Mouse (Mus musculus) liver, adult 2 months (tissue): ENCODE measurements at regions not wholly inside any gene's neighbourhood (a gene's known extent, or its start where the extent isn't known, plus 50 kb on each side); places are given as distances from the start of the nearest gene placed in this dataset.

Experiments
- DNase-seq: peaks from one replicate; pipeline ENCODE4 v3.0.0-alpha.2; 2011; ENCODE audit warnings: low read depth, low spot score; ENCODE audit errors: extremely low read depth
- H3K27ac ChIP-seq: fragments of 200-500 bp; replicated peaks from 2 replicates; pipeline ENCODE4 v1.5.1; 2012; ENCODE audit warnings: low read depth, mild to moderate bottlenecking, control low read depth, inconsistent platforms, low read length; ENCODE audit not compliant: insufficient read depth
- H3K27me3 ChIP-seq: fragments of 200-500 bp; 2 replicates; pipeline ENCODE4 v1.6.1; 2012; ENCODE audit warnings: mild to moderate bottlenecking, moderate library complexity, low read length, inconsistent platforms; ENCODE audit not compliant: control insufficient read depth, insufficient read depth
- H3K36me3 ChIP-seq: fragments of 200-500 bp; 2 replicates; pipeline ENCODE4 v1.6.1; 2012; ENCODE audit warnings: low read length, inconsistent platforms; ENCODE audit not compliant: control insufficient read depth, insufficient read depth
- H3K4me1 ChIP-seq: fragments of 200-500 bp; 2 replicates; pipeline ENCODE4 v1.6.1; 2011; ENCODE audit warnings: low read length; ENCODE audit not compliant: control insufficient read depth, insufficient read depth
- H3K4me3 ChIP-seq: fragments of 200-500 bp; 2 replicates; pipeline ENCODE4 v1.5.1; 2011; ENCODE audit warnings: low read depth, mild to moderate bottlenecking, control low read depth, low read length, moderate library complexity; ENCODE audit not compliant: insufficient read depth
- H3K79me2 ChIP-seq: fragments of 200-500 bp; 2 replicates; pipeline ENCODE4 v1.6.1; 2012; ENCODE audit warnings: inconsistent platforms, mild to moderate bottlenecking, low read length, moderate library complexity; ENCODE audit not compliant: control insufficient read depth, insufficient read depth
- H3K9ac ChIP-seq: fragments of 200-500 bp; 2 replicates; pipeline ENCODE4 v1.6.1; 2012; ENCODE audit warnings: low read depth, mild to moderate bottlenecking, control low read depth, inconsistent platforms, low read length
- CTCF ChIP-seq: fragments of 200-500 bp; IDR thresholded peaks from 2 replicates; pipeline ENCODE4 v1.5.1; 2011; ENCODE audit warnings: low read depth, low read length, control low read depth
- POLR2A ChIP-seq: fragments of 200-500 bp; IDR thresholded peaks from 2 replicates; pipeline ENCODE4 v1.6.1; 2011; ENCODE audit warnings: low read length, control low read depth; ENCODE audit not compliant: insufficient read depth; ENCODE audit errors: extremely low read depth
- WGBS: fragments of 180-500 bp; shearing (Covaris S2); methylation state at CpG from one replicate; pipeline ENCODE4 v1.1.7; 2018; 5-methylcytosine and 5-hydroxymethylcytosine counted together

DNA sequence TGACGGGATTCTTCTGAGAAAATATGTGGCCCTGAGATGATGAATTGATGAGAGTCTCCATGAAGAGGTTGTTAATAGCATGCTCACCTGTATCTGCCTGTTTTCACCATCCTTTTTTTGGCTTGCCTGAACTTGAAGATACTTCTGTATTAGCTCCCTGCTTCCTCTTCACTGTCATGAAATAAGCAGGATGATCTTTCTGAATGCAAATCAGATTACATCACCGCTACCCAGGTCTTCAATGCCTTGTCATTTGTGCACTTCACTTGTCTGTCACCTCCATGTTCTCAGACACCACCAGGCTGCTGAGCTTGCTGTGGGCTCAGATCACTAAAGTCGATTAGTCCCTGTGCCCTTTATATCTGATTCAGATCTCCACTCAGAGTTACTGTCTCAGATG, 146.2 kb upstream of the Nrp1 start:
- no peaks in the 10 kb centered on the region for H3K36me3 ChIP-seq
- H3K4me1 ChIP-seq, result peaks cover 6% of the 10 kb centered on the region
- H3K79me2 ChIP-seq, result no peaks in the 10 kb centered on the region
- H3K4me3 ChIP-seq, result no peak overlapping the region
- no peaks in the 10 kb centered on the region for H3K27me3 ChIP-seq
- no peak for DNase-seq
- no peak overlapping the region for H3K27ac ChIP-seq
- 88% methylated on average over 3 of the region's 3 CpGs for WGBS
- no peak overlapping the region for H3K9ac ChIP-seq
- TF ChIP-seq CTCF (no peak), POLR2A (no peak)

DNA sequence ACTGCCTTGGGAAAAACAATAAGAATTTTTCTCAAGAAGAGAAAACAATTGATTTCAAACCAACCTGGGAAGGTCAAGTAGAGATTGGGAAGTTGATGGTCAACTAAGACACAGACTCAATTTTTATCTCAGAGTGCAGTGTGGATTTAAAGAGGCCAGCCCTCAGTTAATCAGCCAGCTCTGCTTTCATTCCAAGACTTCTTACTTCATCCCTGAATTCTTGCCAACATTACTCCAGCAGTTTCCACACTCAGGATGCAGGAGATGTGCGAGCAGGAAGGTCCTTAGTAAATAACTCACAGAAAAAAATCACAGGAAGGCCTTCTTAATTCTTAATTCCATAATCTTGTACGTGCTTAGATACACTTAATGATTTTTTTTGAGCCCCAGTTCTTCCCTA, 144.1 kb upstream of the Nrp1 start:
- H3K4me1 ChIP-seq, result peaks cover 6% of the 10 kb centered on the region
- 44% methylated on average over 2 of the region's 2 CpGs for WGBS
- TF ChIP-seq POLR2A, result no peak
- no peak for TF ChIP-seq CTCF

DNA sequence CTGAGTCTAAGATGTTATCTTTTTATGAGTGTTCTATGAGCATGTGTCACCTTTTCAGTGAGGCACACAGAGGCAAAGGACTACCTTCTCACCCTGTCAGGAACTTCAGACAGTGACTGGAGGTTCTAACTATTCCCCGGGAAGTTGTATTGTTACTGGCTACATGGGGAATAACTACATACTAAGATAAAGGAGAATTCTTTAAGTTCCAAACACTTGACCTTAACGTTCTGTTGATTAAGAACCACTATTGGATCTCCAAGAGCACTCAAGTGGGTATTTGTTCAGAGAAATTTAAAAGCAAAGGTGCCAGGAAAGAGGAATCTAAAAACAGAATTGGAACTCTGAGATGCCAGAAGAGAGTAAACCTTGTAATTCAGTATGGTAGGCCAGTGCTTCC, 139.5 kb upstream of the Nrp1 start:
- Histone ChIP-seq H3K4me3 (no peak overlapping the region), H3K27ac (no peak overlapping the region), H3K4me1 (peaks cover 5% of the 10 kb centered on the region), H3K27me3 (no peaks in the 10 kb centered on the region), H3K36me3 (no peaks in the 10 kb centered on the region), H3K79me2 (no peaks in the 10 kb centered on the region), H3K9ac (no peak overlapping the region)
- DNase-seq, result no peak
- TF ChIP-seq CTCF, result no peak
- TF ChIP-seq POLR2A, result no peak
- 88% methylated on average over 2 of the region's 2 CpGs for WGBS

More for the DNA sequence above, 144.1 kb upstream of the Nrp1 start:
- Histone ChIP-seq H3K27me3 (no peaks in the 10 kb centered on the region), H3K79me2 (no peaks in the 10 kb centered on the region), H3K27ac (no peak overlapping the region), H3K4me3 (no peak overlapping the region), H3K36me3 (no peaks in the 10 kb centered on the region), H3K9ac (no peak overlapping the region)
- DNase-seq, result peak; percentile 16

DNA sequence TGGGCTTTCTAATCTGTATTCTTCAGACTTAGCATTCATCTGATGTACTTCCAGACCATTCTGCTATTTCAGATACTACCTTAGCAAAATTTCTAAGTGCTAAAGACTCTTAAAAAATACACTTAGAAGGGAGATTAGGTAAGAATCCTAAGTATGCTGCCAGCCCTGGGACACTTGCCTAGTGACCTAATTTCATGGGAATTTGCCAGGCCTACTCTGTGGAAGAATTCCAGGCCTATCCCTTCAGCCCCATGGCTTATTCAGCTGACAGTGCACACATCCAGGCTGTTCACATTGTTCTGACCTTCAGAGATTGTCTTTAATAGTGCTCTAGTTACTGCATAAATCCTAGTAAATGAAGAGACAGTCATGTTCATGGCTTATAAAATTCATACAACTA, 138.9 kb upstream of the Nrp1 start:
- Histone ChIP-seq H3K27ac (no peak overlapping the region), H3K9ac (no peak overlapping the region), H3K79me2 (no peaks in the 10 kb centered on the region), H3K4me3 (no peak overlapping the region), H3K36me3 (no peaks in the 10 kb centered on the region), H3K27me3 (no peaks in the 10 kb centered on the region), H3K4me1 (peaks cover 5% of the 10 kb centered on the region)
- no peak for TF ChIP-seq CTCF
- TF ChIP-seq POLR2A, result no peak
- DNase-seq, result peak; percentile 85

DNA sequence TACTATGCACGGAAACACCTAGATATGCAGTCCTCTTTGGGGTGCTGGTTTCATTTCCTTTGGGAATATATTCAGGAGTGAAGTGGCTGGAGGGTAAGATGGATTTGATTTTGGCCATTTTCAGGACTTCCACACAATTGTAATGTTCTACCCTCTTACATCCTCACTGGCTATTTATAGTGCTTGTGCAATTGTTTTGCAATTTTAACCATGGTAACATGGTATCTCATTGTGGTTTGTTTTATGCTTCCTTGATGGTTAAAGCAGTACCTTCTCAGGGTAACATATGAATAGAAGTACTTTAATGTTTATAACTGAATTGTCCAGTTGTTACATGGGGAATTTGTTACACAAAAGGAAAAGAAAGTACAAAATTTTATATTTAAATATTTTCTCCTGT, 135.3 kb upstream of the Nrp1 start:
- no peak for DNase-seq
- WGBS, result 88% methylated on average over 1 of the region's 1 CpGs
- H3K27ac ChIP-seq, result no peak overlapping the region
- no peak overlapping the region for H3K9ac ChIP-seq
- no peak overlapping the region for H3K4me3 ChIP-seq
- H3K79me2 ChIP-seq, result no peaks in the 10 kb centered on the region
- peaks cover 5% of the 10 kb centered on the region for H3K4me1 ChIP-seq
- no peaks in the 10 kb centered on the region for H3K27me3 ChIP-seq
- no peaks in the 10 kb centered on the region for H3K36me3 ChIP-seq
- TF ChIP-seq POLR2A (no peak), CTCF (no peak)

DNA sequence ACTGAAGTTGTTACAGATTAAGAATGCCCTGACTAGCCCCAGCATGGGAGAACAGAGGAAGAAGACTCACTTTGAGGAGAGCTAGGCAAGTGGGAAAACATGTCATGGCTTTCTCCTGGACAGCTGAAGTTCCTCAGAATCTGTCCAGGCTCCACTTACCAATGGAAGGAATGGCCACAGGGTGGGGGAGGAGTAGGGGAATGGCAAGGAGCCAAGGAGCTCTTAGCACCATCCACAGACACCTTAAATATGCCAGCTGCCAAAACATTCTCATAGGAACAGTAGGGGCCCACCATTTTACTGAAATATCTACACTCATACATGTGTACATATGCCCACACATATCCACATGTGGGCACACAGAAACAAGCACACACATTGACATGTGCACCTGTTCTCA, 134.9 kb upstream of the Nrp1 start:
- H3K4me1 ChIP-seq, result peaks cover 5% of the 10 kb centered on the region
- DNase-seq, result no peak
- no peaks in the 10 kb centered on the region for H3K36me3 ChIP-seq
- no peak overlapping the region for H3K27ac ChIP-seq
- TF ChIP-seq CTCF, result no peak
- TF ChIP-seq POLR2A, result no peak
- no peaks in the 10 kb centered on the region for H3K27me3 ChIP-seq
- H3K9ac ChIP-seq, result no peak overlapping the region
- H3K79me2 ChIP-seq, result no peaks in the 10 kb centered on the region
- no peak overlapping the region for H3K4me3 ChIP-seq
